Mouse (Mus musculus): ENCODE data around the gene Gm13101. TPM values are rescaled to one million over a fixed set of nuclear protein-coding genes. Genes with fewer than 3 reads are reported as not detected.
"Not testable (repeated sequence)": the region's sequence is repeated elsewhere in the genome, so short reads cannot be mapped to it uniquely, and the experiment has no call there.

Gm13101 gene
- total RNA-seq (2021) = not detected
- long read RNA-seq, experiment 1 = 0 reads
- long read RNA-seq, experiment 2 = 0 reads

DNA sequence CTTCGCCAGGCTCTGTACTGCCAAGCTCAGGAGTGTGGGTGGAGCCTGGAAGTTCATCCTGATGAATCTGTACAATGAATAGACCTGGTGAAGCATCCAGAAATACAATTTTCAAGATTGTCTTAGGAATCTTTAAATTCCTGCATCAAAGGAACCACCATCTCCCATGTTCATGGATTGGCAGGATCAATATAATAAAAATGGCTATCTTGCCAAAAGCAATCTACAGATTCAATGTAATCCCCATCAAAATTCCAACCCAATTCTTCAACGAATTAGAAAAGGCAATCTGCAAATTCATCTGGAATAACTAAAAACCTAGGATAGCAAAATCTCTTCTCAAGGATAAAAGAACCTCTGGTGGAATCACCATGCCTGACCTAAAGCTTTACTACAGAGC is at the start of gene Gm13101:
Gene Gm13101 (minus strand): TSS at position 101 of the 400 bp plus-strand sequence.
- not testable (repeated sequence) for DNase-seq

DNA sequence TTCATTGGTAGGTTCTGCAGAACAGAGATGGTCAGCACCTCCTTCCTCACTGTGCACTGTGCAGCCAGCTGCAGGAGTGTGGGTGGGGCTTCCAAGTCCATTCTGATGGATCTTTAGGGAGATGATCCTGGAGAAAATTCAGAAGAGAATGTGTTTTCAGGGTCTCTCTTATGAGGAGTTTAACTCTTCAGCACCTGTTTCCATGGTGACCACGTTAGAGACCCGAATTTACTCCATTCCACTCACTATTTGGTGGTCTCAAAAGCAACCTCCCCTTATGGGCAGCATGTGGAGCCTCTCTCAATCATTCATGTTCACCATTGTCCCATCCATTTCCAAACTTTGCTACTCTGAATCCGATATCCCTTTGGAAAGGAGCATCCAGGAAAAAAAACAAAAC is 27.5 kb upstream of the Gm13101 start, which contains the start of gene Pramef17:
Gene Pramef17 (minus strand): TSS at position 101 of the 400 bp plus-strand sequence.
- DNase-seq = not testable (repeated sequence)

DNA sequence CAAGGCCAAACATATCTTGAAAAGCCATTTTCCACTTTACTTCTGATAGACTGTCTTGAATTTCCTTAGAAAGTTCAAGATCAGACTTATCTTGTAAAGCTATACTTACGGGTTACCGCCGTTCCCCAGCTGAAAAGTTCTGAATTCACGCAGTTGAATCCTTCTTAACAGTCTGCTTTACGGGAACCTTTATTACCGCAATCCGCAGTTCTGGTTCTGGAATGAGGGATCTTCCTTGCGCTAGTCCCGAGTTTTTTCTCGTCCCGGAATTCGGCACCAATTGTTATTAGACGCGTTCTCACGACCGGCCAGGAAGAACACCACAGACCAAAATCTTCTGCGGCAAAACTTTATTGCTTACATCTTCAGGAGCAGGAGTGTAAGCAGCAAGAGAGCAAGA is 21.4 kb upstream of the Gm13101 start:
- peak; percentile 39 for DNase-seq

DNA sequence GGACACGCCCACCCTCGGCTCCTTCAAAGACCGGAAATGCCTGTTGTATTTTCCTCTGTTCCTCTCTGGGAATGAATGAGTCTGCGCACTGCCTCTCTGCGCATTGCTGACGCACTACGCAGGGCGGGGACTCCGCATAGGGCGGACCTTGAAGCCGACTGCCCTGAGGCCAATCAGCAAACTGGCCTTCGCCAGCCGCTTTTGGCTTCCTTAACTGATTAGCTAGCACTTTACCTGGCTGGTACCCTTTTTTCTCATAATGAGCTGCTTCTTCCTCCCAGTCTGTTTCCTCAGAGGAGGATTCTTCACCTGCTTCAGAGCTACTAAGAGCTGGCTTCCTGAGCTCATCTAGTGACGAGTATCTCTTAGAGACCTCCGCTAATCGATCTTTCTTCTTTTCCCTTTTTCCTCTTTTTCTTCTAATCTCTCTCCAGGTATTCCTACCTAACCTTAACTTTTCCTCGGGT is 20.8 kb upstream of the Gm13101 start:
- peak; percentile 5 for DNase-seq

DNA sequence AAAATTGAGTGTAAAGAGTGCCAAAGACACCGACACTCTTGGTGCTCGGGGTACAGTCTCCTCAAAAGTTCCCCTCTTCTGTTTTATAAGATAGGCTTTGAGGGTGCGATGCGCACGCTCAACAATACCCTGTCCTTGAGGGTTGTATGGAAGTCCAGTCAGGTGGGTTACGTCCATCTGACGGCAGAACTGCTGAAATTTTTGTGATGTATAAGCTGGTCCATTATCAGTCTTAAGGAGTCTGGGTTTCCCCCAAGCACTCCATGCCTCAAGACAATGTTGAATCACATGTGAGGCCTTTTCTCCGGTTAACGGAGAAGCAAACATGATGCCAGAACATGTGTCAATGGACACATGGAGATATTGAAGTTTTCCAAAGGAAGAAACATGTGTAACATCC is 19.0 kb upstream of the Gm13101 start:
- peak; percentile 15 for DNase-seq

DNA sequence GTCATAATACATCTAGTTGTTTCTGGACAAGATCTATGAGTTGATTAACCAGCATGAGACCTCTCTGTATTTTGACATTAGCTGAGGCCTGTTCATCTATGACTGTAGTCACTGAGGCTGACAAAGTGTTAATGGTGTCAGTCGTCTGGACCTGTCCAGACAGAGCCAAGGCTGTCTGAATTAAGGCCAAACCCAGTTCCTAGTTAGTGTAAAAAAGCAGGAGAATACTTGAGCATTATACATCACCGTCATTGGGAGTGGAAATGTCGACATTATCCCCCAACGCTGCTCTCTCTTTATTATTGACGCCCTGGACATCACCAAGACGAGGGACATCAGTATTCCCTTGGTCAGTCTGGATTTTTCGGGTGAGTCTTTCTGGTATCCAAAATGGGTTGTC is 18.4 kb upstream of the Gm13101 start:
- DNase-seq = not testable (repeated sequence)

DNA sequence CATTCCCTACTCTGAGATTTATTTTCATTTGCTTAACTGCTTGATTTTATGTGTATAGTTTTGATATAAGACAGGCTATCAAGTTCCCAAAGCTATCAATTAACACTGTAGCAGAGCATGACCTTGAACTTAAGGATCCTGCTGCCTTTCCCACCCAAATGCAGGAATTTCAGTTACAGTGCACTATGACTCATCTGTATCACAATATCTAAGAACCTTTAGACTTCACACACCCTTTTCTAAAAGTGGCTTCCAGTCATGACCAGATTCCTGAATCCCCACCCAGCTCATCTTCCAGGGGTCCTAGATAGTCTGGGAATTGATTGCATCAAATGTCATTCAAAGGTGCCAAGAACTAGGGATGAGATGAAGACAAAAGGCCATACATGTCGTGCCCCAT is 16.7 kb upstream of the Gm13101 start:
- not testable (repeated sequence) for DNase-seq

DNA sequence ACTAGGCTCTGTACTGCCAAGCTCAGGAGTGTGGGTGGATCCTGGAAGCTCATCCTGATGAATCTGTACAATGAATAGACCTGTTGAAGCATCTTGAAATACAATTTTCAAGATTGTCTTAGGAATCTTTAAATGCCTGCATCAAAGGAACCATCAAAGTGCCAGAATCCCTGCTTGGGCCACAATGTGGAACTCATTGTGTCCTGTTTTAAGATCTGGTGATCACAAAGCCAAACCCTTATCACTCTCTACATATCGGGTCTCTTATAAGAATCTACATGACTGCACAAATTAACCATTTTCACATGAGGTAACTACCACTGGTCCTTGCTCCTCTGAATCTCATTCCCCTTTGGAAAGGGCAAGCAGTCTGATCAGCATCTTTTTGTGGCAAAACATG is 15.8 kb downstream of the Gm13101 start, which contains the start of gene Pramef25:
Gene Pramef25 (minus strand): TSS at position 101 of the 400 bp plus-strand sequence.
- DNase-seq = not testable (repeated sequence)

Other genes with a start within 250 kb of the Gm13101 start
- not detected for gene Gm13078, start 247.5 kb downstream of the Gm13101 start, total RNA-seq (2021)
- not detected for gene Gm13023, start 177.6 kb downstream of the Gm13101 start, total RNA-seq (2021)
- gene Gm13084, start 150.9 kb downstream of the Gm13101 start, total RNA-seq (2021) = not detected
- not detected for gene Gm13103, start 120.5 kb downstream of the Gm13101 start, total RNA-seq (2021)
- not detected for gene Pramef6, start 66.6 kb downstream of the Gm13101 start, total RNA-seq (2021)
- not detected for gene Pramef25, start 15.9 kb downstream of the Gm13101 start, total RNA-seq (2021)
- not detected for gene Pramef17, start 27.4 kb upstream of the Gm13101 start, total RNA-seq (2021)
- not detected for gene Pramel4, start 92.2 kb upstream of the Gm13101 start, total RNA-seq (2021)
- gene Gm13102, start 139.5 kb upstream of the Gm13101 start, total RNA-seq (2021) = not detected
- gene Oog3, start 195.7 kb upstream of the Gm13101 start, total RNA-seq (2021) = not detected
- gene Oog2, start 223.8 kb upstream of the Gm13101 start, total RNA-seq (2021) = not detected
- not detected for gene C87977, start 246.4 kb upstream of the Gm13101 start, total RNA-seq (2021)